Mouse (Mus musculus): ENCODE data around the gene Yars2.

DNA sequence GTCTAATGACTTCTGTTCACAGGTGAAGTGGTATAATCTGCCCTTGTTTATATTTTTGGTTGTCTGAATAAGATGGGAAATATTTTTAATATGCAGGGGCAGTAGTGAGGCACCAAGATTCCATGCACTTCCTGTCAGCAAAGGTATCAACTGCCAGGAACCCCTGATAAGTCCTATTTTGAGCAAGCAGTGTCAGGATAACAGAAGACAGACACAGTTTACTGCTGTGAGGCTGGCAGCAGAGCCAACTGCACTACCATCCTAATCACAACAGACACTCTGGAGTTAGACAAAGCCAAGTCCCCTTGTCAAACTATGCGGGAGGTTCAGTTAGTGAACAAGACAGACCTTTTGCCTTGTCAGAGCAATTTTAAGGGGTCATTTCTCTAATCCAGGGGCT, 46.1 kb upstream of the Yars2 start:
- TF ChIP-seq GATA1 (IDR thresholded peaks at IDR 0.05; ENCODE audit: low read length), result no peak
- no peak for TF ChIP-seq TAL1 (IDR thresholded peaks at IDR 0.05; ENCODE audit: low read length)
